Mouse (Mus musculus): Measurements from ENCODE around the gene Zfp646.

DNA sequence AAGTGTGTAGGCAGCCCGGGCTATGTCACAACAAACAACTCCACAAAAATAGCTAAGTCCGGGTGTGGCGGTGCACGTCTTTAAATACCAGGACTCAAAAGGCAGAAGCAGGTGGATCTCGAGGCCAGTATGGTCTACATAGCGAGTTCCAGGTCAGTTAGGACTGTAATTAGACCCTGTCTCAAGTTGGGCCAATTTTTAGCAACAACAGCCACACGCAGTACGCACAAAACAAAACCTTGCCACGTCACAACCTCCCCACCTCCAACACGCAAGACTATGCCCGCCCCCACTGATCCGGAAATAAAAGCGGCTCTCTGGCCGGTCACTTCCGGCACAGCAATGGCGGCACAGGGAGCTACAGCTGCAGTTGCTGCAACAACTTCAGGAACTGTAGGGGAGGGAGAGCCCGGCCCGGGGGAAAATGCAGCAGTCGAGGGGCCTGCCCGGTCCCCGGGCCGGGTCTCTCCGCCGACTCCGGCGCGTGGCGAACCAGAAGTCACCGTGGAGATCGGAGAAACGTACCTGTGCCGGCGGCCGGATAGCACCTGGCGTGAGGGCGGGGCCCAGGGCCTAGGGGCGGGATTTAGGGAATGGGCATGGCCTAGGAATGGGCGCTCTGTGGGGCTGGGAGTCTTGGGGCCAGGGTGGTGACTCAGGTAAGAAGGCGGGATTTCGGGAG, 36.3 kb downstream of the Zfp646 start, which contains the start of gene Kat8:
- TF ChIP-seq CTCF (IDR thresholded peaks at IDR 0.05), result no peak
- TF ChIP-seq EP300 (IDR thresholded peaks at IDR 0.05), result no peak
